Mouse (Mus musculus) layer of hippocampus, postnatal 36 days (tissue): ENCODE measurements around the gene Egr2. TPM values are rescaled to one million over a fixed set of nuclear protein-coding genes. Genes with fewer than 3 reads are reported as not detected.

Experiments used
- total RNA-seq, 2 experiments: library from RNA; stranded (reverse); gene quantifications; 2 replicates each; pipeline ENCODE4 v1.2.3; 2021

The Egr2 gene
- total RNA-seq, 2 experiments from 2014 or later, result 1.8 to 4.0 TPM

Other genes with a start within 250 kb of the Egr2 start
- gene Ado, start 13.5 kb downstream of the Egr2 start, total RNA-seq, result 10 to 100 TPM; 34.6 to 37.6 TPM